33 mouse cellular contexts compared by ENCODE assay signal in genomic region chr6:72315384-72315783, GRCm38 (mm10). TPM values are rescaled to one million over a fixed set of nuclear protein-coding genes. Genes with fewer than 3 reads are reported as not detected.
DNase-seq lines count a peak whose midpoint lies in the region; ATAC-seq and TF ChIP-seq lines count a peak whose summit lies in the region.
"Had no signal": no experiment of that assay in that cellular context is flagged by ENCODE, and none has a peak within 500 bp of the region (broad histone marks: within the 10 kb centered on the region; RNA-seq: fewer than 3 reads in every experiment).

No protein-coding gene starts in this region.

- no peak for ATAC-seq in heart, embryonic 15.5 days (replicated peaks; ENCODE audit: insufficient number of reproducible peaks, insufficient read depth, low FRiP score, low read depth)
- ATAC-seq: forebrain, embryonic 16.5 days; hindbrain, postnatal 0 days; intestine, embryonic 16.5 days; midbrain, embryonic 13.5 days had no signal

- H3K79me2 ChIP-seq in heart, adult 2 months (replicated peaks; ENCODE audit: control insufficient read depth, insufficient read depth, low read length): no peaks in the 10 kb centered on the region

- H3K9ac ChIP-seq in heart, embryonic 15.5 days: no peak overlapping the region
- H3K9ac ChIP-seq in heart, adult 2 months (ENCODE audit: low read depth, low read length): no peak overlapping the region
- H3K9ac ChIP-seq: hindbrain, embryonic 12.5 days; limb, embryonic 15.5 days; liver, embryonic 13.5 days; midbrain, embryonic 13.5 days; neural tube, embryonic 13.5 days had no signal

- no peak for DNase-seq in heart, embryonic 10.5 days (ENCODE audit: low spot score)
- DNase-seq in heart, postnatal 4 days: no peak
- DNase-seq in heart, adult 2 months: no peak
- DNase-seq in lung, postnatal 36 days: peak; percentile 28
- DNase-seq in lung, postnatal 14 days: no peak
- DNase-seq in frontal cortex, postnatal 10 days (ENCODE audit: low spot score in 2 of 2): no peak
- DNase-seq: adrenal gland, adult 2 months; adrenal gland, postnatal 36 days; cerebellum, adult 2 months; cerebellum, postnatal 14 days; gastrocnemius, postnatal 14 days; heart, postnatal 14 days; kidney, postnatal 10 days; layer of hippocampus, postnatal 36 days; liver, embryonic 13.5 days; right cerebral cortex, postnatal 4 days; thymus, postnatal 4 days had no signal

- peaks cover 50% of the 10 kb centered on the region for H3K36me3 ChIP-seq in heart, embryonic 10.5 days
- peaks cover 25% of the 10 kb centered on the region for H3K36me3 ChIP-seq in heart, embryonic 15.5 days
- no peaks in the 10 kb centered on the region for H3K36me3 ChIP-seq in heart, adult 2 months (ENCODE audit: control insufficient read depth, insufficient read depth, low read length)

- TF ChIP-seq EP300 in heart, adult 2 months (IDR thresholded peaks at IDR 0.05; ENCODE audit: insufficient read depth, low read depth, low read length): no peak

- H3K27ac ChIP-seq in heart, embryonic 10.5 days: peak overlapping the region; percentile 53; the same call in 1 of the 2 replicates
- peak overlapping the region; percentile 46; the same call in 1 of the 2 replicates for H3K27ac ChIP-seq in heart, embryonic 15.5 days
- H3K27ac ChIP-seq in heart, adult 2 months: no peak overlapping the region
- H3K27ac ChIP-seq: hindbrain, embryonic 12.5 days; hindbrain, postnatal 0 days; limb, embryonic 10.5 days; limb, embryonic 15.5 days; liver, embryonic 13.5 days; midbrain, embryonic 13.5 days; neural tube, embryonic 13.5 days had no signal

- no peak for TF ChIP-seq POLR2A in heart, adult 2 months (IDR thresholded peaks at IDR 0.05; ENCODE audit: insufficient read depth, low read depth, low read length)

- H3K9me3 ChIP-seq in heart, embryonic 10.5 days: no peaks in the 10 kb centered on the region
- H3K9me3 ChIP-seq in heart, embryonic 15.5 days (replicated peaks): no peaks in the 10 kb centered on the region
- H3K9me3 ChIP-seq: hindbrain, embryonic 12.5 days; limb, embryonic 10.5 days; limb, embryonic 15.5 days; liver, embryonic 13.5 days; midbrain, embryonic 13.5 days; neural tube, embryonic 13.5 days had no signal

- no peaks in the 10 kb centered on the region for H3K27me3 ChIP-seq in heart, embryonic 10.5 days (ENCODE audit: insufficient read depth, poor library complexity, severe bottlenecking)
- no peaks in the 10 kb centered on the region for H3K27me3 ChIP-seq in heart, embryonic 15.5 days
- H3K27me3 ChIP-seq in heart, adult 2 months (ENCODE audit: control insufficient read depth, insufficient read depth, low read length): no peaks in the 10 kb centered on the region
- H3K27me3 ChIP-seq: hindbrain, embryonic 12.5 days; limb, embryonic 15.5 days; liver, embryonic 13.5 days; midbrain, embryonic 13.5 days; neural tube, embryonic 13.5 days had no signal

- WGBS in heart, embryonic 10.5 days: 70% methylated on average over 2 of the region's 2 CpGs
- 71% methylated on average over 2 of the region's 2 CpGs for WGBS in heart, embryonic 15.5 days
- WGBS in heart, adult 2 months: 77% methylated on average over 2 of the region's 2 CpGs

- H3K4me3 ChIP-seq in heart, embryonic 10.5 days: no peak overlapping the region
- H3K4me3 ChIP-seq in heart, embryonic 15.5 days: no peak overlapping the region
- no peak overlapping the region for H3K4me3 ChIP-seq in heart, adult 2 months
- H3K4me3 ChIP-seq: erythroblast, embryonic 14.5 days; hindbrain, embryonic 12.5 days; limb, embryonic 10.5 days; limb, embryonic 15.5 days; liver, embryonic 13.5 days; midbrain, embryonic 13.5 days; neural tube, embryonic 13.5 days had no signal

- peaks cover 29% of the 10 kb centered on the region for H3K4me1 ChIP-seq in heart, embryonic 10.5 days
- peaks cover 20% of the 10 kb centered on the region for H3K4me1 ChIP-seq in heart, embryonic 15.5 days (replicated peaks)
- H3K4me1 ChIP-seq in heart, adult 2 months (ENCODE audit: control insufficient read depth, insufficient read depth, low read length): peaks cover 1% of the 10 kb centered on the region
- H3K4me1 ChIP-seq: hindbrain, embryonic 12.5 days; limb, embryonic 15.5 days; midbrain, embryonic 13.5 days; neural tube, embryonic 13.5 days had no signal

- H3K4me2 ChIP-seq in heart, embryonic 15.5 days: no peak overlapping the region
- H3K4me2 ChIP-seq: hindbrain, embryonic 12.5 days; limb, embryonic 15.5 days; liver, embryonic 13.5 days; midbrain, embryonic 13.5 days; neural tube, embryonic 13.5 days had no signal

- no peak for TF ChIP-seq CTCF in heart, adult 2 months (IDR thresholded peaks at IDR 0.05)

- intact Hi-C loops in heart, adult 2 months (cut with DNase I): no loop called here

RNA-seq across cellular contexts. Expression of gene Sftpb, which starts 11.0 kb away (rescaled TPM):
- 0.12 and 0.30 TPM in 2 replicates for polyA plus RNA-seq in heart, embryonic 10.5 days (2016; fragmentation: Nextera tagmentation; extraction: Ambion mirVana)
- total RNA-seq in heart, postnatal 4 days (2021): not detected
- 2.1 and 6.4 TPM in 2 replicates for polyA plus RNA-seq in heart, embryonic 15.5 days (2015; fragmentation: Nextera tagmentation; extraction: Ambion mirVana)
- not detected for total RNA-seq in heart, adult 2 months (2021)
- 9.1 TPM in 1 of 2 replicates, not detected in the other for polyA plus RNA-seq in heart, adult 2 months (2012; rRNA removed)
- total RNA-seq: adrenal gland, adult 2 months; adrenal gland, postnatal 36 days; gastrocnemius, postnatal 14 days; granulocyte monocyte progenitor cell, adult 5-6 weeks; layer of hippocampus, postnatal 36 days; megakaryocyte-erythroid progenitor cell, adult 5-6 weeks had no signal
- polyA plus RNA-seq: cerebellum, adult 2 months; cortical plate, adult 2 months; embryonic facial prominence, embryonic 14.5 days; erythroblast, embryonic 14.5 days; forebrain, embryonic 11.5 days; hindbrain, embryonic 12.5 days; limb, embryonic 10.5 days; limb, embryonic 15.5 days; liver, embryonic 13.5 days; midbrain, embryonic 13.5 days; thymus, postnatal 0 days had no signal

RNA-seq across cellular contexts. Expression of gene Usp39, which starts 29.6 kb away (rescaled TPM):
- 43.5 and 53.9 TPM in 2 replicates for polyA plus RNA-seq in heart, embryonic 10.5 days (2016; fragmentation: Nextera tagmentation; extraction: Ambion mirVana)
- total RNA-seq in heart, postnatal 4 days (2021): 10 to 100 TPM; 28.1 to 29.1 TPM
- 25.3 and 28.0 TPM in 2 replicates for polyA plus RNA-seq in heart, embryonic 15.5 days (2015; fragmentation: Nextera tagmentation; extraction: Ambion mirVana)
- 10 to 100 TPM; 14.9 to 17.7 TPM for total RNA-seq in heart, adult 2 months (2021)
- polyA plus RNA-seq in heart, adult 2 months (2012; rRNA removed): 11.4 and 19.0 TPM in 2 replicates

RNA-seq across cellular contexts. Expression of gene 0610030E20Rik, which starts 31.7 kb away (rescaled TPM):
- 17.3 and 24.9 TPM in 2 replicates for polyA plus RNA-seq in heart, embryonic 10.5 days (2016; fragmentation: Nextera tagmentation; extraction: Ambion mirVana)
- 10 to 100 TPM; 12.7 to 13.0 TPM for total RNA-seq in heart, postnatal 4 days (2021)
- 15.6 and 20.0 TPM in 2 replicates for polyA plus RNA-seq in heart, embryonic 15.5 days (2015; fragmentation: Nextera tagmentation; extraction: Ambion mirVana)
- total RNA-seq in heart, adult 2 months (2021): 1 to 10 TPM; 8.2 to 9.1 TPM
- 8.7 and 13.6 TPM in 2 replicates for polyA plus RNA-seq in heart, adult 2 months (2012; rRNA removed)

RNA-seq across cellular contexts. Expression of gene Tmem150a, which starts 39.9 kb away (rescaled TPM):
- 15.7 and 24.9 TPM in 2 replicates for polyA plus RNA-seq in heart, embryonic 10.5 days (2016; fragmentation: Nextera tagmentation; extraction: Ambion mirVana)
- 10 to 100 TPM in 1 of 2 experiments, 1 to 10 TPM in 1; 9.8 to 12.3 TPM for total RNA-seq in heart, postnatal 4 days (2021)
- polyA plus RNA-seq in heart, embryonic 15.5 days (2015; fragmentation: Nextera tagmentation; extraction: Ambion mirVana): 11.1 and 12.8 TPM in 2 replicates
- total RNA-seq in heart, adult 2 months (2021): 10 to 100 TPM; 22.7 to 22.8 TPM
- polyA plus RNA-seq in heart, adult 2 months (2012; rRNA removed): 79.2 and 86.9 TPM in 2 replicates

RNA-seq across cellular contexts. Expression of gene Rnf181, which starts 51.4 kb away (rescaled TPM):
- 119 and 127 TPM in 2 replicates for polyA plus RNA-seq in heart, embryonic 10.5 days (2016; fragmentation: Nextera tagmentation; extraction: Ambion mirVana)
- total RNA-seq in heart, postnatal 4 days (2021): 10 to 100 TPM; 41.1 to 42.4 TPM
- polyA plus RNA-seq in heart, embryonic 15.5 days (2015; fragmentation: Nextera tagmentation; extraction: Ambion mirVana): 76.8 and 86.0 TPM in 2 replicates
- 10 to 100 TPM; 36.0 to 40.7 TPM for total RNA-seq in heart, adult 2 months (2021)
- 44.0 and 56.6 TPM in 2 replicates for polyA plus RNA-seq in heart, adult 2 months (2012; rRNA removed)
